In the genomic region with DNA sequence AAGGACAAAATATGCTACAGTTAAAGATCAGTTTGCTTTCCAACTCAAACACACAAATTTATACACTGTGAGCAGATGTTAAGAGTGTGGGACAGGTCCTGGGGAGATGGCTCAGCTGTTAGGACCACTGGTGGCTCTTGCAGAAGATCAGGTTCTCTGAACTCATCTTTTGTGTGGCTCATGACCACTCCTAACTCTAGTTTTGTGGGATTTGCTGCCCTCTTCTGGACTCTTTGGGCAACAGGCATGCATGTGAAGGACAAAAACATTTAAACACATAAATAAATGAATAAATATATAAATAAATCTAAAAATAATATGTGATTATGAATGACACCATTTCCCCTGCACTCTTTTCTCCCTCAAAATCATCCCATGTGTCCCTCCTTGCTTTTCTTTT, we compare ENCODE assay signal across 7 mouse cellular contexts. TPM values are rescaled to one million over a fixed set of nuclear protein-coding genes. Genes with fewer than 3 reads are reported as not detected.
DNase-seq lines count a peak whose midpoint lies in the region; ATAC-seq lines count a peak whose summit lies in the region.

No protein-coding gene starts in this region.

- no peaks in the 10 kb centered on the region for H3K36me3 ChIP-seq in kidney, embryonic 15.5 days
- no peaks in the 10 kb centered on the region for H3K36me3 ChIP-seq in neural tube, embryonic 11.5 days (ENCODE audit: control insufficient read depth, insufficient read depth, low read length)

- H3K9ac ChIP-seq in kidney, embryonic 15.5 days = no peak overlapping the region
- H3K9ac ChIP-seq in neural tube, embryonic 11.5 days (ENCODE audit: low read length) = no peak overlapping the region

- intact Hi-C loops in heart, postnatal 25 days (cut with DNase I) = no loop called here

- DNase-seq in kidney, adult 18-20 months = peak; percentile 19
- peak; percentile 1 for DNase-seq in CD4-positive helper T cell, adult 2 months (ENCODE audit: low read depth, low spot score)
- peak; percentile 17 for DNase-seq in MEL-GATA-1-ER (ENCODE audit: extremely low read depth, low read depth)
- DNase-seq in neural tube, embryonic 11.5 days (ENCODE audit: low spot score) = peak; percentile 31
- no peak for DNase-seq in heart, postnatal 25 days (ENCODE audit: low spot score)

- no peak overlapping the region for H3K27ac ChIP-seq in kidney, embryonic 15.5 days
- H3K27ac ChIP-seq in neural tube, embryonic 11.5 days (ENCODE audit: low read depth, low read length) = no peak overlapping the region

- no peaks in the 10 kb centered on the region for H3K4me1 ChIP-seq in kidney, embryonic 15.5 days
- no peaks in the 10 kb centered on the region for H3K4me1 ChIP-seq in neural tube, embryonic 11.5 days (ENCODE audit: control insufficient read depth, insufficient read depth, low read length)

- no peaks in the 10 kb centered on the region for H3K9me3 ChIP-seq in kidney, embryonic 15.5 days (replicated peaks)
- H3K9me3 ChIP-seq in neural tube, embryonic 11.5 days (ENCODE audit: control insufficient read depth, low read length) = no peaks in the 10 kb centered on the region

- ATAC-seq in kidney, embryonic 15.5 days (replicated peaks; ENCODE audit: low FRiP score) = no peak
- ATAC-seq in granulocyte monocyte progenitor cell, adult 5-6 weeks (replicated peaks; ENCODE audit: poor library complexity, severe bottlenecking) = peak; percentile 69
- no peak; the same call in 1 of the 2 replicates for ATAC-seq in neural tube, embryonic 11.5 days (ENCODE audit: insufficient read depth, low FRiP score, low TSS enrichment)

- H3K4me2 ChIP-seq in kidney, embryonic 15.5 days = no peak overlapping the region
- H3K4me2 ChIP-seq in neural tube, embryonic 11.5 days (ENCODE audit: low read depth) = no peak overlapping the region

- no peaks in the 10 kb centered on the region for H3K27me3 ChIP-seq in kidney, embryonic 15.5 days
- no peaks in the 10 kb centered on the region for H3K27me3 ChIP-seq in neural tube, embryonic 11.5 days (ENCODE audit: control insufficient read depth, insufficient read depth, low read length)

- no peak overlapping the region for H3K4me3 ChIP-seq in kidney, embryonic 15.5 days (replicated peaks)
- H3K4me3 ChIP-seq in neural tube, embryonic 11.5 days (ENCODE audit: low read depth, low read length) = no peak overlapping the region

RNA-seq across cellular contexts. Expression of a gene that starts 5.9 kb away (rescaled TPM):
- polyA plus RNA-seq in kidney, embryonic 15.5 days (2015; fragmentation: Nextera tagmentation; extraction: Ambion mirVana) = 8.3 and 8.9 TPM in 2 replicates
- total RNA-seq in granulocyte monocyte progenitor cell, adult 5-6 weeks (2014; fragmentation: Nextera tagmentation) = 1.2 and 4.4 TPM in 2 replicates
- 1.1 and 1.4 TPM in 2 replicates for total RNA-seq in granulocyte monocyte progenitor cell, adult 5-6 weeks (2017)
- polyA plus RNA-seq in neural tube, embryonic 11.5 days (2014; fragmentation: Nextera tagmentation; extraction: Ambion mirVana) = 7.7 and 8.2 TPM in 2 replicates
- 1 to 10 TPM; 4.9 to 5.4 TPM for total RNA-seq in heart, postnatal 25 days (2021)

RNA-seq across cellular contexts. Expression of a gene that starts 34.1 kb away (rescaled TPM):
- 6.7 and 7.6 TPM in 2 replicates for polyA plus RNA-seq in kidney, embryonic 15.5 days (2015; fragmentation: Nextera tagmentation; extraction: Ambion mirVana)
- total RNA-seq in granulocyte monocyte progenitor cell, adult 5-6 weeks (2014; fragmentation: Nextera tagmentation) = 1.2 TPM in 2 replicates
- 0.46 and 0.82 TPM in 2 replicates for total RNA-seq in granulocyte monocyte progenitor cell, adult 5-6 weeks (2017)
- 2.9 and 3.4 TPM in 2 replicates for polyA plus RNA-seq in neural tube, embryonic 11.5 days (2014; fragmentation: Nextera tagmentation; extraction: Ambion mirVana)
- under 1 TPM; 0.16 to 0.34 TPM for total RNA-seq in heart, postnatal 25 days (2021)
